Mouse (Mus musculus): Measurements from ENCODE around the gene Smurf1.

Smurf1 gene

GRCm38 (mm10) chr5:144912519-144913310, 52.9 kb downstream of the Smurf1 start:
- TF ChIP-seq GATA4 (IDR thresholded peaks at IDR 0.05; ENCODE audit: insufficient replicate concordance, low read length): no peak

- no peak for TF ChIP-seq GATA4 (IDR thresholded peaks at IDR 0.05; ENCODE audit: insufficient replicate concordance, low read length)
These were observed 56.1 kb downstream of the Smurf1 start for GRCm38 (mm10) chr5:144909521-144909920.

GRCm38 (mm10) chr5:144907591-144907990, 58.1 kb downstream of the Smurf1 start:
- TF ChIP-seq GATA4 (IDR thresholded peaks at IDR 0.05; ENCODE audit: insufficient replicate concordance, low read length): no peak

GRCm38 (mm10) chr5:144904356-144905134, 61.1 kb downstream of the Smurf1 start:
- TF ChIP-seq GATA4 (IDR thresholded peaks at IDR 0.05; ENCODE audit: insufficient replicate concordance, low read length): no peak

- no peak for TF ChIP-seq GATA4 (IDR thresholded peaks at IDR 0.05; ENCODE audit: insufficient replicate concordance, low read length)
These were observed 63.9 kb downstream of the Smurf1 start for GRCm38 (mm10) chr5:144901791-144902190.

- no peak for TF ChIP-seq GATA4 (IDR thresholded peaks at IDR 0.05; ENCODE audit: insufficient replicate concordance, low read length)
These were observed 64.6 kb downstream of the Smurf1 start for GRCm38 (mm10) chr5:144901035-144901434.

GRCm38 (mm10) chr5:144898448-144899052, 67.1 kb downstream of the Smurf1 start:
- peak; percentile 81; the same call in 1 of the 2 replicates for TF ChIP-seq GATA4 (IDR thresholded peaks at IDR 0.05; ENCODE audit: insufficient replicate concordance, low read length)

GRCm38 (mm10) chr5:144897881-144898280, 67.8 kb downstream of the Smurf1 start:
- no peak for TF ChIP-seq GATA4 (IDR thresholded peaks at IDR 0.05; ENCODE audit: insufficient replicate concordance, low read length)

GRCm38 (mm10) chr5:144891276-144891675, 74.4 kb downstream of the Smurf1 start:
- no peak for TF ChIP-seq GATA4 (IDR thresholded peaks at IDR 0.05; ENCODE audit: insufficient replicate concordance, low read length)

- no peak for TF ChIP-seq GATA4 (IDR thresholded peaks at IDR 0.05; ENCODE audit: insufficient replicate concordance, low read length)
These were observed 79.5 kb downstream of the Smurf1 start for GRCm38 (mm10) chr5:144885968-144886650.

GRCm38 (mm10) chr5:144884629-144885217, 80.9 kb downstream of the Smurf1 start:
- TF ChIP-seq GATA4 (IDR thresholded peaks at IDR 0.05; ENCODE audit: insufficient replicate concordance, low read length): no peak

- TF ChIP-seq GATA4 (IDR thresholded peaks at IDR 0.05; ENCODE audit: insufficient replicate concordance, low read length): no peak
These were observed 83.8 kb downstream of the Smurf1 start for GRCm38 (mm10) chr5:144881670-144882399.

GRCm38 (mm10) chr5:144877021-144877420, 88.6 kb downstream of the Smurf1 start:
- TF ChIP-seq GATA4 (IDR thresholded peaks at IDR 0.05; ENCODE audit: insufficient replicate concordance, low read length): no peak

- TF ChIP-seq GATA4 (IDR thresholded peaks at IDR 0.05; ENCODE audit: insufficient replicate concordance, low read length): peak; percentile 15; the same call in 1 of the 2 replicates
These were observed 89.8 kb downstream of the Smurf1 start for GRCm38 (mm10) chr5:144875892-144876291.

All from liver, adult (tissue).